Mouse (Mus musculus) heart, adult 18-20 months (tissue): ENCODE measurements around the gene Olig3. TPM values are rescaled to one million over a fixed set of nuclear protein-coding genes. Genes with fewer than 3 reads are reported as not detected.

ENCODE experiments used
- DNase-seq, 2 experiments: peaks; one replicate each; pipeline ENCODE4 v3.0.0; 2021 to 2022; ENCODE audit warnings: mixed read lengths in 1 of 2
- long read RNA-seq, 2 experiments: library from polyadenylated mRNA; stranded (forward); transcript quantifications; one replicate each; pipeline ENCODE4 v2.0.0; 2021
- total RNA-seq, 2 experiments: library from RNA; stranded (reverse); gene quantifications; 2 replicates each; pipeline ENCODE4 v1.2.3; 2021

The Olig3 gene
- not detected for total RNA-seq
- long read RNA-seq, experiment 1, result 0 reads
- long read RNA-seq, experiment 2, result 0 reads

DNA sequence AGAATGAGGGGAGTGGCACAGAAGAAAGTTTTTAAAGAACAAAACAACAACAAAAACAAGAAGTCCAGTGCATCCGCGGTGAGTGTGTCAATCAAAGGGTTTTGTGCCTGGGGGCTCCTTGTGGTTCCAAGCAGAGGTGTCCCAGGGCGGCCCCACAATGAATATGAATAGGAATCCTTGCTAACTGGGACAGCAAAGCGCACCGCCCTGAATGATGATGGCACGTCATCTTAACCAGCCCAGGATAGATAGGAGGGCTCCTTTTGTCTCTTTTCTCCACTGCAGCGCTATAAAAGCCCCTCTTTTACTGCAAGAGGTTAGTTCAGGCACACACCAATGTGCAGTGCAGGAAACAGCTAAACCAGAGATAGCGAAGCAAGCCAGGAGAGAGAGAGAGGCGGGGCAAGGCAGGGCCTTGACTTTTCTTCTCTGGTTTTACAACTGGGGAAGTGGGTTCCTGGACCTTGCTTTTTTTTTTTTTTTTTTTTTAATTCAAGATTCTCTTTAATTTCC, at the start of gene Olig3:
TSS of gene Olig3 (plus strand) at position 463 of the 513 bp plus-strand sequence.
- no peak for DNase-seq

DNA sequence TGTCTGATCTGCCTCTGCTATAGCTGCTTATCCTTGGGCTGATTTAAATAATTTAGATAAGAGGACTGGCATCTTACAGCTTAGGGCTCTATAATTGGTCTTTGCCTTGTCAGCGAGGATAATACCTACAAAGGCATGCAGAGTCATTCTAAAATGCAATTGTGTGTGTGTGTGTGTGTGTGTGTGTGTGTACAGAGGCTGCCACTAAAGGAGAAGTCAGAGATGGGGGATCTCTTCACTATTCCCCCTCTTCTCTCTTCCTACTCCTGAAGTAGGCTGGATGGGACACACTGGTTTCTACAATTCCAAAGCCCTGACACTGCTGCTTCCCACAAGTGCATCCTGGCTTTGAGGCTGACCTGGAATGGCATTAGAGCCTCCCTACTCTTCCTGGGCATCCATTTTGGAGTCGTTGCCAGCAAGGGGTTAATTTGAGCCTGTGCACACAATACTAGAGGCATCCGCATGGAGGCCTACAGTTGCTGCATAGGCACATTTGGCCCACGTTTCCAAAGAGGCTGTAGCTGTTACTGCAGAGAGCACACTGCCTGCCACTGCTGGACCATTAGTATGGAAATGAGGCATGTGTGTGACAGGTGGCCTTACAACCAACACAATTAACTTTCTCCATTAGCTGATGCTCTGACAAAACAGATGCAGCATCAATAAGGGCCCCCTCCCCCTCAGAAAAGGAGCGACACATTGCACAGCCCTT, 46.5 kb upstream of the Olig3 start:
- DNase-seq, result no peak

DNA sequence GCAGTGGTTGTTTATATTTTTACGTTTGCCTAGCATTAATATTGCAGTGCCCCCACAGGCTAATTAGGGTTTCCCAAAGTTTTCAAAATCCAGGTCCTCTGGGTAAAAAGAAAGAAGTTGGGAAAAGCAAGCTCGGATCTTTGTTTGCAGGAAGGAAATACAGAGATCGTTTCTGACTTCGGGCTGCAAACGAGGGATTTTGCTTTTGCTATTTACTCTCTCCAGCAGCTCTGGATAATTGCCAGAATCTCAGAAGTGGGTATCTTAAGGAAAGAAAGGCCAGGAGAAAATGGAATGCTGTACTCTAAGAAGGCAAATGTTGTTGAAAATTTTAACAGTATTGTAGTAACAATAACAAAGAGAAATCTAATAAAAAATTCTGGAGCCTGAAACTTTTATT, 45.9 kb upstream of the Olig3 start:
- no peak for DNase-seq

DNA sequence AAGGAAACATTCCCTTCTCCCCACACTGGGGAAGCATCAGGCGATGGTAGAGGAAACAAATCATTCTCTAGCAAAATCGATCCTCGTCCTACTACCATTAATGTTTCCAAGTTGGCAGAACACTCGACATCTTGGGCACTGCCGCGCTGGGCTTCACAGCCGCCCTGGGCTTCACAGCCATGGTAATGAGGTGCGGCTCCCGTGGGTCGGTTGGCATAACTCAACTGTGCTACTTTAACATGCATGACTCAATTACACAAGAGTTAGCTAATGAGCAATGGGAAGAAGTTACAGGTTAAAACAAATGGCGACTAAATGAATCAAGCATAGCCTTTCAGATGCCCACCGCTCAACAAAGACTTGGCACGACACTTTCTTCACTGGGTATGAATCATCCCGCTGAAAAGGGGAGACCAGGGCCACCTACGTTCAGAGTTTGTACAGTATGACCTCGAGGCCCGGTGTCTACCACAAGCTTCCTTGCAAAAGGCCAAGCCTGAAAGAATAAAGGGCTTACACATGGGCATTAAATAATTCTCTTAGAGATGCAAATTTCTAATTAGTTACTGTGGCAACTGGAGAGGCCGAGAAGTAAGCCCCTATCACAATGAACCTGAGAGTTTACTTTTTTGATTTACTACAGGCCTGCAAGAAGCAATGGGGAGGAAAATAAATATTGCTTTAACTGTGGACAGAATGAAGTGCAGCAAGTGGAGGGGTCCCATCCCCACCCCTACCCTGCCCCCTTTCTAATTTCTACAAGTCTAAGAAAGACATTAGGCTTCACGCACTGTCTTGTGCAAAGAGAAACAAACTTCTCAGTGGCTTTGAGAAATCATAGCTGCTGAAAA, 38.1 kb upstream of the Olig3 start:
- DNase-seq, result no peak

DNA sequence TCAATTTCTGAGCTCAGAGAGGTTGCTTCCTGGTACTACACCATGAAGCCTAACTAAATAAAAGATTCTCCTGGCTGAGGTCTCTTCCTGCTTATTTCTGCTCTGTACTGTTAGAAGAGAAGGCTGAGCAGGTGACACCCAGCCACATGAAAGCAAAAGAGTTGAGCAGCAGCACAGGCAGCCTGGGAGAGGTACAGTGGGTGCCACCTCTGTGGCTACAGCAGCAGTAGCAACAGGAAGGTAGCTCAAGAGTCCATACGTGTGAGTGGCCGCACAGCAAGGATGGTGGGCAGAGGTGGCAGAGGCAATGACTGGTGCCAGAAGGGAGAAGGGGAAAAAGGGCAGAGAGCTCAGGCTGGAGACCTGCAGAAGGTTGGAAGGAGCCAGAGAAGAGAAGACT, 34.6 kb upstream of the Olig3 start:
- DNase-seq, result no peak

DNA sequence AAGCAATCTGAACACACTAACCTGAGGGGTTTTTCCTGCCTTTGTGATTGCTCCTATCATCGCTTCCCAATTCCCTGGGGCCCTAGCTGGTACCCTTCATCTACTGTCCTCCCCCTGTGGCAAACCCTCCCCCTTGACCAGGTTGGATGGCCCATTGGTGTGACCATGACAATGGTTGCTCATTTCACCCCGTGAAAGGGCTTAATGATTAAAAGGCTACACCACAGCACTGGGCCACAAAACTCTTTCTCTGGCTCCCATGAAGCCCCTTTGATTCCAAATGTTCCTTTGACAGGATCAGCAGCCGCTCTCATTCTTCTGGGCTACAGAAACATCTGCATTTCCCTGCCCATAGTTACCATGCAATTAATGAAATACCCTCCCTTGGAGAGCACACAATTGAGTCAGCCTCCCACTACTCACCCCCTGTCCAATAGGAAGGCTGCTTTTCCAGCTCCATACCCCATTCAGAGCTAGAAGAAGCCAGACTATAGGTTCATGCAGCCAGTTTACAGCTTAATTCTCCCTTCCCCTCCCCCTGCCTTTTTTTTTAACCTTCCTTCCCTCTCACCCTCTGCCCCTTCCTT, 27.0 kb upstream of the Olig3 start:
- no peak for DNase-seq

DNA sequence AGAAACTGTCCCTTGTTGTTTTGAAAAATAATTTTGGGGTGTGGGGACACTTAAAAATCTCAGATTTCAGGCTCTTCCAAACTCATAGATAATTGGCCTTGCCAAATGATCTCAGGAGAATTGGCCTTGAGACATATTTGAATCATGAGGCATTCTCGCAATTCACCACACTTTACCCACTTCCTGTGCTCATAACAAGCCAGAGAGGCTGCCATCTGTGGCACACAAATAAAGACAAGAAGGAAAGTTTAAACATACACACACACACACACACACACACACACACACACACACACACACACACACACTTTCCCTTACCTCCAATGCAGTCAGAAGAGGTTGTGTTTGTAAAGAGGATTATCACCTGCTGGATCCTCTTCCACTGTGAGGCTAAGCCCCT, 22.9 kb upstream of the Olig3 start:
- DNase-seq, result no peak

DNA sequence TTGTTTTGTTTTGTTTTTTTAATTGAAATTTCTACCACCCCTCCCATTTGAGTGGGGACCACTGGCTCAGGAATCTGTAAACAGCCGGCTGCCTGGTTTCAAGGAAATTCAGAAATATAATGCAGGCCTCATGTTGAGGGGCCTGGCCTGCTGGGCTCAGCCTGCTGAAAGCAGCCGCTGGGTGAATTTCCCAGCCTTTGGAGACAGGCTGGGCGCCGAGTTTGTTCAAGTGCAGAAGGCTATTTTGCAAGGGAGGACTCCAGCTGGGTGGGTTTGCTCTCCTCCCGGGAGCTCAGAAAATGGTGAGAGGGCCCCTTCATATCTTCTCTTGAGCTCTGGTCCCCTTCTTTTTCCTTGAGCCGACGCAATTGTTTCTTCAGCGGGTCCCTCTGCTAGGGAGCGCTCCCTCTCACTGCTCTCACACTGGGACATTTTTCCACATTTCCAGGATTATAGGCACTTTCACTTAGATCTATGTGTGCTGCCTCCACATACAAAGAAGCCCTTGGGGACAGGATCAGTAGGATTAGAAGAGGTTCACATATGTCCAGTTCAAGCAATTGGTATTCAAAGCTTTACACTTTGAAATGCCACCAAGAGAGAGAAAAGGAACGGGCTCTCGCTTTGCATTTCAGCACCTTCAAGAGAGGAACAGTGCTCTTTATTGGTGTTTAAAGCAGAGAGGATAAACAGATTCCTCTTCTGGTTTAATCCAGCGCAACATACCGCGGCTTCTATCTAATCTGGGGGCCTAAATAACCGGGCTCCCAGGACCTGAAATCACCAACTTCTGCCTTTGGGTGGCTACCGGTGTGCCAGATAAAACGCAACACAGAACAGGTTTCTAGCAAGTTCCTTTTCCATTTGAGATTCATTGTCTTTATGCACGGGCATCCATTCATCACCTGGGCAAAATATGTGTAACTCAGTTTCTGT, 17.4 kb upstream of the Olig3 start:
- no peak for DNase-seq

DNA sequence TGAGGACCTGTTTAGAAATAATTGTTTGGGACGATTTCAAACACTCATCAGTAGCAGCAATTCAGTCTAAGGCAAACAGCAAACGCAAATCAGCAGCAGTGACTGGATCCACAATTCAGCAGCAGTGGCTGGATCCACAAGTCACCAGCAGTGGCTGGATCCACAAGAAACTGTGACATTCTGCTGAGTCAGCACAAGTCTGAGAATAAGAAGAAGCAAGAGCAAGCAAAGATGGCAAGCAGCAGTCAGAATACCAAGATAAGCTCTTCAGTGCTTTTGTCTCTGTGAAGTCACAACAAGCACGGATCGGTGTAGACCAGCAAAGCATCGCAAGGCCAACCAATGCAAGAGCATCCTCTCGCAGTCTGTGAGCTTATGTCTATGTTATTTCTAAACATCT, 12.3 kb upstream of the Olig3 start:
- no peak for DNase-seq

DNA sequence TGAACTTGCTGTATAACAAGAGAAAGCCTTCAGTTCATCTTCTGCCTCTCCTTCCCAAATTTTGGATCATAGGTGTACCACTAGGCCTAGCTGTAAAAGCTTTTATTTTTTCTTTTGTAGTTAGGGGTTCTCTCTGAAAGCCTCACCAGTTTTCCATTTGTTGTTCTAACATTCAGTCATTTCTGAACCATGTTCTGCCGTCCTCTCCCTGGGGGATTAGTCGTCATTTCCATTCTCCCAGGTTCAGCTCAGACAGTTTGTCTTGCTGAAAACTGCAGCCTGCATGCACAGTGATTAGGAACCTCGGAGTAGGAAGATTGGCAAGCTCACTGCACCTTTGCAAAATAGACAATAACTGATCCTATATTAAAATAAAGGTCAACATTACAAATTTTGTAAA, 7.0 kb upstream of the Olig3 start:
- no peak for DNase-seq

DNA sequence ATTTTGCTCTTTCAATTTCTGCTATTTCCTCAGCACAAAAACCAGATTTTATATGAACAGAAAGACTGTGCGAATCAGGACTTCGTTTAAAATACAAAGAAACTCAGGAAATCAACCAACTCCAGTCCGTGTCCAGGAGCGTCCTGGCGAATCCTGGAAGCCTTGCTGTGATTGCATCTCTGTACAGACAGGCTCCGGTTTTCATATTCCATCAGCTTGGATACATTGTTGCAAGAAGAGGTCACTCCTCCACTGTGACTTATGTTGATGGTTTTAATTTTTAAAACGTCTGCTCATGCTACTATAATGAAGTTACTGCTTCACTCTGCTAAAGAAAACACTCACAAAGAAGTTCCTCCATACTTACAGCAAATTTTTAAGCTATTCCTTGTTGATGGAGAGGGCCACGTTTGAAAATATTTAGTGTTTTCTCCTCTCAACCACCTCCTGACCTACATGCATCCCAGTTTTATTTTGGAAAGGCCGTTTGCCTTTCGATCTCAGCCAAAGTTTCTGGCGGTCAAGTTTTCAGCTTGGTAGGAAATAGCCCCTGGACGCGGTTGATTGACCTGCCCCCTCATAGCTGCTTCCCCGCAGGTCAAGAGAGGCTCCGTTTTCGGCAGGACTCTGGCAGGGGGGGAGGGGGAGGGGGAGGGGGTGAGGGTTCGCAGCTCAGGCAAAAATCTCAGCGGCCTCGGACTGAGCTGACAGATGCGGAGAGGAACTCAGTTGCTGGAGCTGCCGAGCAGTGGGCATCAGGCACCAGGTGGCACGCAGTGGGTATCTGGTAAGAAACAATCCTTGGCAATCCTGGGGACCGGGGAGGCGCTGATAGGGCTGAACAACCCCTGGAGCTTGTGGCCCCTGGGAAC, 4.1 kb upstream of the Olig3 start:
- DNase-seq, result no peak

DNA sequence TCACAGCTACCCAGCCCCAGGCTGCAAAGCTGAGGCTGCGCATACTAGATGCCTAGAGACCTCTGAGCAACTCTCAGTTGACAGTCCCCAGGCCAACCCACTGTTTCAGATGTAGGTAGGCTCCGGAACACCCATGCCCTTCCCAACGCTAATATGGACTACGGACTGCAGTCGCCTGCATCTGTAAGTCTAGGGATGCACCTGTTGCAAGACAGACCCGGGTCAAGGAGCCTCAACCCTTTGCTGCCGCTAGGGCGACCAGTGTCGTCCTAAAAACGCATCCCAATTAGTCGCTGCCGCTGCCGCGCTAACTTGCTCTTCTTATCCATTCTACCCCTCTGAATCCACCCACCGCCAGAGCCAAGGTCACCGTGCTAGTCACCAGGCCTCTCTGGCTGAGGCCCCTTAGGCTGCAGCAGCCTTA, 3.4 kb upstream of the Olig3 start:
- DNase-seq, result no peak

DNA sequence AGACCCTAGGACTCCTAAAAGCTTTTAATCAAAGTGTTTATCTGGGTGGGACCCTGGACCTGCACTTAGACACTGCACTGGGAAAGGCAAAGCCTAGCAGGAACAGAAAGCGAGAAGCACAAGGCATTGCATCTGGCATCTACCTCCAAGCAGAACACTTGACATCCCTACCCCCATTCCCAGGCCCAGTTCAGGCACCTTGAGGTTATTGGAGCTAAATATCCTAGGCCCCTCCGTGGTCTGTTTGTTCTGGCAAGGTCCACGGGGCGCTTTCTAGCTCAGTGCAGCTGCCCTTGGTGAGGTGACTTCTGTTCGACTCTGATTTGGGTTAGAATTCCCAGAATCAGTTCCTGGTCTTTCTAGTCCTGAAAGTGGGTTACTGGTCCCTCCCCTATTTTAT, 2.7 kb upstream of the Olig3 start:
- no peak for DNase-seq

DNA sequence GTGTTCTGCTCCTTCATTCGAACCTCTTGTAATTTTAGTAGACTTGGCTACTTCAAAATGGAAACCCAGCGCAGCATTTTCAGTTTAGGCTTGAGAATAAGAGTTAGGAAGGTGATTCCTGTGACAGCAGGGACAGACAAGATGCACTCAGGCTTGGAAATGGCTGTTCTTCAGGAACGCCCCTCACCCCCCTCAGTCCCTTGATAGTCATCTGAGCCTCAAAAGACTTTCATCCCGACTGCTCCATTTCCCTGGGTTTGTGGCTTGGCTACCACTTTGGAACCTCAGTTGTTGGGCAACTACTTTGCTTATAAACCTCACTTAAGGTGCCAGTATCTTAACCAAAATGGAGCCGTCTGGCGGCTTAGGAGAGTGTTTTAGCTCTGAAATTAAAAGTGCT, 2.2 kb upstream of the Olig3 start:
- DNase-seq, result no peak

DNA sequence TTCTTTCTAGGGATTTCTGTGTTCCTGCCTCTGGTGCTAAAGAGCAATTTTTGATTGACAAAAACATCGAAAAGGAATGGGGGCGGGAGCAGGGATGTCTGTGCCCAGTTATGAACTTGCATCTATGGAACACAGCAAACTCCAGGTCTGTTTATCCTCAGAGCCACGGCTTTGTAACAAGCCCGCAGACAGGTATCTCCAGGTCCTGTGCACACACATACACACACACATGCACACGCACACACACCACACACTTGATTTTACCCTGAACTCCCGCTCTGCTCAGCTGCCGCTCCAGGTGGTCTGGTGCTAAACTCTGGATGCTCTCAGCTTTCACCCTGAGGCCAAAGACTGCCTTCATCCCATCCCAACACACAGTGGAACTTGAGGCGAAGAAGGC, 1.3 kb upstream of the Olig3 start:
- DNase-seq, result no peak

DNA sequence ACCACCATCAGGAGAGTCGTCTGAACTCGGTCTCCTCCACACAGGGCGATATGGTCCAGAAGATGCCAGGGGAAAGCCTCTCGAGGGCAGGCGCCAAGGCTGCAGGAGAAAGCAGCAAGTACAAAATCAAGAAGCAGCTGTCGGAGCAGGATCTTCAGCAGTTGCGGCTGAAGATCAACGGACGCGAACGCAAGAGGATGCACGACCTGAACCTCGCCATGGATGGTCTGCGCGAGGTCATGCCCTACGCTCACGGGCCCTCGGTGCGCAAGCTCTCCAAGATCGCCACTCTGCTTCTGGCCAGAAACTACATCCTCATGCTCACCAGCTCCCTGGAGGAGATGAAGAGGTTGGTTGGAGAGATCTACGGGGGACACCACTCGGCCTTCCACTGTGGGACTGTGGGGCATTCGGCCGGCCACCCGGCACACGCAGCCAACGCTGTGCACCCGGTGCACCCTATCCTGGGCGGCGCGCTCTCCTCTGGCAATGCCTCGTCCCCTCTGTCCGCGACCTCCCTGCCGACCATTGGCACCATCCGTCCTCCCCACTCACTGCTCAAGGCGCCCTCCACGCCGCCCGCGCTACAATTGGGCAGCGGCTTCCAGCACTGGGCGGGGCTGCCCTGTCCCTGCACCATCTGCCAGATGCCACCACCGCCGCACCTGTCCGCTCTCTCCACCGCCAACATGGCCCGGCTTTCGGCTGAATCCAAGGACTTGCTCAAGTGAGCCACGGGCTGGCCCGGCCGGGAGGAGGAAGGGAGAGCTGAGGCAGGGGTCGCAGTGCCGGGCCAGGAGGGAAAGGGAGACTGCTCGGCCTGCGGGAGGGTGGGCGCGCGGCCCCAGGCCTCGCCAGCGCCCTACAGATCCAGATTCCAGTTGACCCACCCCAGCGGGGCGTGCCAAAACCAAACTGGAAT, 648 bp downstream of the Olig3 start:
- DNase-seq, result no peak

DNA sequence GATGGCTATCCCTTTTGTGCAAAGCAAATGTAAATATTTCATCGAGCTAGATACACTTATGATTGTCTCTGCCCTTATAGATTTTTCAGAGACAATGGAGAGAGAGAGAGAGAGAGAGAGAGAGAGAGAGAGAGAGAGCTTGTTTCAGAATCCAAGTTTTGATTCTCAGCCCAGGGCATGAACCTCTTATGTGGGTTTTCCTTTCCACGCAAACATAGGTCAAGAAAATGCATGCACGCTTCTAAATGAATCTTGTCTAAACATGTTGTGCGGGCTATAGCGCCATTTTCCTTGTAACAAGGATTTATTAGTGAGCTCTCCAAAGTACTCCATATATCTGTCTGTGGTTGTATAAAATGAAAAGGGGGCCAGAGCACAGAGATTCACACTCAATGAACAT, 1.5 kb downstream of the Olig3 start:
- DNase-seq, result no peak

DNA sequence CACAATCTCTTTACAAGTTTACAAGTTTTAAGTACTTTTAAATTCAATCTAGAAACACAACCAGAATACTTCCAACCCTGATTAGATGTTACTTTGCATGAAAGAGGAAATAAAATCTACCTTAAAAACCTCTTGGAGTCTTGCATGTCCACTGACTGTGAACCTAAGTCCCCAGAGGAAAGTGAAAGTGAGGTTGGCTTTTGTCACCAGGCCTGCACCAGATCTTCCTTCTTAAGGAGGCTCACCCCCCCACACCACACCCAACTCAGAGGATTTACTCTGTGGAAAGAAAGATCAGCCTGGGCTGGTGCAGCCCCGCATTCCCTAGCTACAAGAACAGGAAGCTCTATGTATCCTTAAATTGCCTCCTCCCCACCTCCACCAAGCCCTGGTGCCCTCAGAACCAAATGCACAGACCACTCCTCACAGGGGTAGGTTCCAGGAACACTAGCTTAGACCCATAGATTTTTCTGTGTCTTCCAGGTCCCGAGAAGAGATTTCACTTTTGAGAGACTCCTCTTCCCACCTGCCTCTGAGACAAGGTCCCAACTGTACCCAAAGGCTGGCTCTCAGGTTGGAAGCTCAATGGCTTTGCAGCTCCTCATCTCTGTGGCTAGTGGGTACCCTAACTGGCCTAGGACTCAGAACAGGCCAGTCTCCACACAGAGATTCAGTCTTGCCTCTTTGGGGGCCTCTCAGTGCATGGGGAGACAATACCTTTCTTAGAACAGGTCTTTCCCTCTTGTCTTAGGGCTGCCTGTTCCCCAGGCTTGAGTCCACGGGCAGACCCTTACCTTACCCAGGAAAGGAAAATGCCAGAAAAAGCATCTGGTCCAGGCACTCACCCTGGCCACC, 4.3 kb downstream of the Olig3 start:
- DNase-seq, result no peak
